Mouse (Mus musculus) cerebellum, postnatal 25 days (tissue): Measurements from ENCODE around the gene Hnrnpll.
"Not testable (repeated sequence)": the region's sequence is repeated elsewhere in the genome, so short reads cannot be mapped to it uniquely, and the experiment has no call there.

Experiments
- DNase-seq, 2 experiments: peaks; one replicate each; pipeline ENCODE4 v3.0.0; 2021; ENCODE audit warnings: mixed read lengths in 2 of 2

Gene Hnrnpll

DNA sequence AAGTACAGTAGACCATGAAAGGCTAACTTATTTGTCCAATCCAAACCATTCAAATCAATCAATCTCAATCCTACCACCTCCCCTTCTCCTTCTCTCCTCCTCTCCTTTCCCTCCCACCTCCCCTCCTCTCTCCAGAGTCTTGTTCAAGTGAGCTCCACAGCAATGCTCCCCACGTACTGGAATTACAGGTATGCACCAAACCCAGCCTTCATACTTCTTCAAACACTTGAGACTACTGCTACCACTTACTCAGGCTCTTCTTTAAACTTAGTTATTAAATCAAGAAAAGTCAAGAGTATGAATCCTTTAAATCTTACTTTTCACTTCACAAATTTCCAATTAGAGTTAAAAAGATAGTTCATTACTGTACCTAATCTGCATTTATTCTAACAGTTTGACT is 3.6 kb downstream of the Hnrnpll start:
- DNase-seq, result no peak

DNA sequence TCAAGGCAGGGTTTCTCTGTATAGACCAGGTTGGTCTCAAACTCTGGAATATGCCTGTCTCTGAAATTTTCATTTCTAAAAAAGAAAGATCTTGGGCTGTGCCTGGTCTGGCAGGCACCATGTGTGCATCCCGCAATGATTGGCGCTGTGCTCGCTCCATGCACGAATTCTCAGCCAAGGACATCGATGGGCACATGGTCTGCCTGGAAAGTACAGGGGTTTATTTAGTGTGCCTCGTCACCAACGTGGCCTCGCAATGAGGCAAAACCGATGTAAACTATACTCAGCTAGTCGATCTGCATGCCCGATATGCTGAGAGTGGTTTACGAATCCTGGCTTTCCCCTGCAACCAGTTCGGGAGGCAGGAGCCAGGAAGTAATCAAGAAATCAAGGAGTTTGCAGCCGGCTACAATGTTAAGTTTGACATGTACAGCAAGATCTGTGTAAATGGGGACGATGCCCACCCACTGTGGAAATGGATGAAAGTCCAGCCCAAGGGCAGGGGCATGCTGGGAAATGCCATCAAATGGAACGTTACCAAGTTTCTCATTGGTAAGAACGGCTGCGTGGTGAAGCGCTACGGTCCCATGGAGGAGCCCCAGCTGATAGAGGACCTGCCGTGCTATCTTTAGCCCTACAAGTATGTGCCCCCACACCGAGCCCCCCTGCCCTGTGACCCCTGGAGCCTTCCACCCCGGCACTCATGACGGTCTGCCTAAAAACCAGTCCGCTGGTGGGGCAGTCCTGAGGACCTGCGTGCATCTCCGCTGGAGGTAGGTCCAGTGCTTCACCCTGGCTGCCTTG is 8.0 kb downstream of the Hnrnpll start:
- peak; percentile 60 for DNase-seq

DNA sequence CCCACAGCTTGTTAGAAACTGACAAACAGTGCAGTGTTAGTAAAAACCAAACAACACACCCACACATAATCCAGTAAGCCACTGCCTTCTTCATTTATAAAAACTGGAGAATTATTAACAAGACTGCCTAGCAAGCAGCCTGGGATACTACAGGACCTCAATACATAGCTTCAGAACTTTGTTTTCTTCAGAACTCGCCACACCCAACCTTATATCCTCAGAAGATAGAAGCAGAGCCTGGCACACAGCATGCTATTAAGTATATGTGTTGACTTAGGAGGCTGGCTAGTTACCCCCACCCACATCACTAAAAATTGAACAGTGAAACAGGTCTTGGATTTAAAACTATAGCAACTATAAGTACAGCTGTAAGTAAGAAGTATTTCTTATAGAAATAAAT is 10.5 kb downstream of the Hnrnpll start:
- no peak for DNase-seq

DNA sequence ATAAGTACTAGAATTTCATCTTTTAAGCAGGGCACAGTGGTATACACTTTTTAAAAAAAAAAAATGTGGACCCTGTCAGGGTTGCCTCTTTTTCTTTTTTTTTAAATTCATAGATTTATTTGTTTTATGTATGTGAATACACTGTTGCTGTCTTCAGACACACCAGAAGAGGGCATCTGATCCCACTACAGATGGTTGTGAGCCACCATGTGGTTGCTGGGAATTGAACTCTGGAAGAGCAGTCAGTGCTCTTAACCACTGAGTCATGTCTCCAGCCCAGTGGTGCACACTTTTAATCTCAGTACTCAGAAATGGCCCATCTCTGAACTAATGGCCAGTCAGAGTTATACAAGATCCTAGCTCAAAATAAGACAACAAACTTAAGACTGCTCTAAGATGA is 12.8 kb downstream of the Hnrnpll start:
- DNase-seq, result not testable (repeated sequence)

GRCm38 (mm10) chr17:80048230-80048629 is 13.9 kb downstream of the Hnrnpll start:
- DNase-seq, result peak; percentile 49 to 73

DNA sequence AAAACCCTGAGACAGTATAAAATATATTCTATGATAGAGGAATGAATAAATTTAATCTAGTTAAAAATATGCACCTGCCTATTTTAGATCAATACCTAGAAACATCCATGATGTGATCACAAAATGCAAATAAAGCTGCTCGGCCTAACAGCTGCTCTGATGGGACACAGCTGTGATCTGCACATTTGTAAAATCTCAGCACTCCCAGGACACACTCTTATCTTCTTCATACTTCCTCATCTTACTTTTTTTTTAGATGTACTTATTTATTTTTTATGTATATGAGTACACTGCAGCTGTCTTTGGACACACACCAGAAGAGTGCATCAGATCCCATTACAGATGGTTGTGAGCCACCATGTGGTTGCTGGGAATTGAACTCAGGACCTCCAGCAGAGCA is 20.4 kb downstream of the Hnrnpll start:
- DNase-seq, result no peak

DNA sequence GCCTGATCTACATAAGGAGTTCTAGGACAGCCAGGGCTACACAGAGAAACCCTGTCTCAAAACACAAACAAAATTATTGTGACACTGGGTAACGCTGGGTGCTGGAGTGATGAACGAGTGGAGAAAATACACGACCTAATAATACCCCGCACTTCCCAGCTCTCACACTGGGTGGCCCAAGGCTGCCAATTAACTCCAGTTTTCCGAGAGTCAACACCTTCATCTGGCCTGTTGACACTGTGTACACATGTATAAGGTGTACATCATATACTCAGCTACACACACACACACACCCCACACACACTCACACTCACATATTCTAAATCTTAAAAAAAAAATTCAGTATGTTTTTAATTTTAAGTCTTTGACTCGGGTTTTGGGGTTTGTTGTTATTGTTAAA is 33.5 kb downstream of the Hnrnpll start:
- no peak for DNase-seq

GRCm38 (mm10) chr17:80026189-80026936 is 35.8 kb downstream of the Hnrnpll start:
- no peak for DNase-seq

GRCm38 (mm10) chr17:80022090-80022489 is 40.0 kb downstream of the Hnrnpll start:
- DNase-seq, result peak in 1 of 2 experiments; percentile 40

DNA sequence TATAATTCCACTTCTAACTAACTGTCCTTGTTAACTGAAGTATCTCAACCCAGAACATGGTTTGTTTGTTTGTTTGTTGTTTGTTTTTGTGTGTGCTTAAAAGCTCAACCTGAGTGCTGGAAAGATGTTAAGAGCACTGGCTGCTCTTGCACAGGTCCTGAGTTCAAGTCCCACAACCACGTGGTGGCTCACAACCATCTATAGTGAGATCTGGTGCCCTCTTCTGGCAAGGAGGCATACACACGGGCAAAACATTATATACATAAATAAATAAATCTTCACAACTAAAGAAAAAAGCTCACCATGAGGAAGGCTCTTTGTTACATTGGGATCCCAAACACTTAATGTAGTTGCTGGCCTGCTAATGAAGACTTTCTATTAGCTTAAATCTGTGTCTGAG is 41.6 kb downstream of the Hnrnpll start:
- DNase-seq, result no peak

GRCm38 (mm10) chr17:80018976-80019541 is 43.1 kb downstream of the Hnrnpll start:
- DNase-seq, result peak in 1 of 2 experiments; percentile 36

DNA sequence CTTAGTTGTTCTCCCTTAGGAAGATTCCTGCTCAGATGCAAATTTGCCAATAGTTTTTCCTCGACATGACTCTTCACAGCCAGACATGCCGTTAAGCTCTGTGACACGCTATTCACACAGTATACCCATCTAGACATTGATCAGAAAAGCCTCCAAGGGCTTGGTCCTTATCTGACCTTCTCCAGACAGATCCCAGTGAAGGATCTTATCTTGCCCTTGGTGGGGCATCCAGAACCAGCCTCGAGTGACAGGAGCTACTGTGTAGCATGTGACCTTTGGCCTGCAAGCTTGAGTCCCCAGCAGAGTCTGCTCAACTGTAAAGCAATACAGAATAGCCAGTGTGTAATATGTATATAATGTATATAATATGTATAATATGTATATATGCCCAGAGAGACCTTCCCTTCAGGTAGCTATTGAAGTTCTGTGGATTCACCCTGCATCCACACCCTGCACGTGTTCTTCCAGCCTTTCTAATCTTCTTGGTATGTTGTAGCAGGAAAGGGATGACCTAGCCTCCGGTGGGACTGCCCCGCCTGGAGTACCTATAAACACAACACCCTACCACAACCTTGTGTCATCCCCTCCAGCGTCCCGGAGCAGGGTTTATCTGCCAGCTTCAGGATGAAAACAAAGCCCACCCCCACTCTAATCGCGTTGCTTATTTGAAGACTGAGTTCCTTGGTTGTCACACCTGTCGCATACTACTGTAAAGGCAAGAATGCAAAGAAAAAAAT is 43.7 kb downstream of the Hnrnpll start:
- no peak for DNase-seq

- peak; percentile 54 to 77 for DNase-seq
These were observed 44.7 kb downstream of the Hnrnpll start for GRCm38 (mm10) chr17:80017389-80017788.

DNA sequence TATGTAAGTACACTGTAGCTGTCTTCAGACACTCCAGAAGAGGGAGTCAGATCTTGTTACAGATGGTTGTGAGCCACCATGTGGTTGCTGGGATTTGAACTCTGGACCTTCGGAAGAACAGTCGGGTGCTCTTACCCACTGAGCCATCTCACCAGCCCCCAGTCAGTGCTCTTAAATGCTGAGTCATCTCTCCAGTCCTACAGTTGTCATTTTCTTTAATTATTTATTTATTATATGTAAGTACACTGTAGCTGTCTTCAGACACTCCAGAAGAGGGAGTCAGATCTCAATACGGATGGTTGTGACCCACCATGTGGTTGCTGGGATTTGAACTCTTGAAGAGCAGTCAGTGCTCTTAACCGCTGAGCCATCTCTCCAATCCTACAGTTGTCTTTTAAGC is 45.7 kb downstream of the Hnrnpll start:
- DNase-seq, result not testable (repeated sequence)

DNA sequence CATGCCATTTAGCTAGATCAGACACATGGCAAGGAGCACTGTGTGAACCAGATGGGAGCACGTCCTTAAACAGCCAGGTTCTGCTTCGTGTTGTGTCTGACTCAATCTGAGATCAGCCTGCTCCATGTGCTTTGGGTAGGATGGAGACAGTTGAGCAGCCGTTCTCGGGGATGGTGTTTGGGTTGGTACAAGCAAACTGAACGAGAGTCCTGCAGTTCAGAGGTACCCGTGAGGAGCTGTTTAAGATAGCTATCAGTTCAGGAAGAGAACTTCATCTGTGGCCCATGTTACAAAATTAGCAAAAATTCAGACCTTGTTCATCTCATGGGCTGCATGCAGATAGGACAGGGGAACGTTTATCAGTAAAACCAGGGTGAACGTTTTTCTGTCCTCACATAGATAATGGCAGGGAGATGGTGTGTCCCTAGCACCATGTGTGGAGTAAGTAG is 47.7 kb downstream of the Hnrnpll start:
- DNase-seq, result no peak

DNA sequence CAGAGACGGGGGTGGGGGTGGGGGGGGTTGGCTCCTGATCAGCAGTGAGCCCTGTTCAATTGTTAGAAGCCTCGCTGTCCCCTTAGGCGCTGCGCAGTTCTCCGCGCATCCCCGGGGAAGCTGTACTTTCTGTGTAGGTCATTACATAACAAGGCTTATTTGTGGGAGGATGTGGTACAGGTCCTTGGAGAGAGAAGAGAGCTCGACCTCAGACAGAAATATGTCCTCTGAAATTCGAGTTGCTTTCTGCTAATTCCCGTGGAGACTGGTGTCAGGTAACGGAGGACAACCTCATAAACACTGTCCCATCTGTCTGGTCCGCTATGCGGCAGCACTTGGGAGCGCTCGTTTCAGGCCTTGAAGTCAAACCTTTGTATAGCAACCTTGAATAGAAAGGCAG is 52.2 kb downstream of the Hnrnpll start:
- DNase-seq, result no peak

DNA sequence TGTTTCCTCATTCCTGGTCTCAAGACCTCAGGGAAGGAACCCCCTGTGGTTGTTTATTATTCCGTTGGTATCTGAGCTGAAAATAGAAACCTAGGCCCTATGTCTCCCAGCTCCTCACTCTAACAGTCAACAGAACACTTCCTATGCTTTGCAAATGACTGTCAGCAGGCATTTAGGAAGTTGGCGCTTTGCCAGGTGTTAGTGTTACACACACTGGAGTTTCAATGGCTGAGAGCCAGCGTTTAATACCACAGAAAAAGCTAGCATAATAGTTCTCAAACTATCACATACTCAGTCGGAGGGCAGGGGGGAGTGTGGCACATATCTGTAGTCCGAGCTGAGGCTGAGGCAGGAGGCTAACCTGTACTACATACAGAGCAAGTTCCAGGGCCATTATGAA is 53.3 kb downstream of the Hnrnpll start:
- peak; percentile 32 to 62 for DNase-seq

DNA sequence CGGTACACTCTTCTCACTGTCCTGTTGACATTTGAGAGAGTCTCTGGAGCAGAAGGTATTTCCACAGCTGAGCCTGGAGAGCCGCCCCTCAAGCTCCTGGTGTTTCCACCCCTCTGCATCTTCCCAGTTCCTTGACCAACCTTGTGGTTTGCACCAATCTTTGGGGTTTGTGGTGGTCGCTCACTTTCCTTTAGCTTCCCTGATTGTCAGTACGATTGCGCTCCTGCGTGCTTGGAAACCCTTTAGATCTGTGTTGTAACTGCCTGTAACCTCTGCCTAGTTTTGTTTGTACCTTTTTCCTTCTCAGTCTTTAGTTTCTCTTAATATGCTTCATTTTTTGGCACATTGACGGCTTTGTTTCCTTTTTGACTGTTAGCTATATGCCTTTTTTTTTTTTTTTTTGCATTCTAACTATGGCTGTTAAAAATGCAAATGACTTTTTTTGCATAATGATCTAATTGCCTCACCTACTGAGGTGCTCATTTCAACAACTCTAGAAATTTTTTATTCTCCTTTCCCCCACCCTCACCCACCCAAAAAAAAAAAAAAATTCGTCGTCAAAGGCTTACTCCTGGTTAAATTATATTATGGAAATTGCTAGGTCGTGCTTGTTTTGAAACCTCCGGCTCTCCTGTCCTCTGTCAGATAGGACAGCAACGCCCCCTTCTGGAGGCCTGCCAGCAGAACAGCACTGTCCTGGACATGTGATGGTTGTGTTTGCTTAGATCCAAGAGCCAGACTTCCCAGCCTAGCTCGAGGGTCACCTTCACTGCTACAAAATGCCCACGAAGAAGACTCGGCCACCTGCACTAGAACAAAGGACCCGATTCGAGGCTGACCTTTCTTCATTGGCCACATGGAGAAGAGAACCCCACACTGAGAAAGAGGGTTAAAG is 57.5 kb downstream of the Hnrnpll start:
- DNase-seq, result peak; percentile 64 to 85

- DNase-seq, result not testable (repeated sequence)
These were observed 58.3 kb downstream of the Hnrnpll start for GRCm38 (mm10) chr17:80003851-80004250.

DNA sequence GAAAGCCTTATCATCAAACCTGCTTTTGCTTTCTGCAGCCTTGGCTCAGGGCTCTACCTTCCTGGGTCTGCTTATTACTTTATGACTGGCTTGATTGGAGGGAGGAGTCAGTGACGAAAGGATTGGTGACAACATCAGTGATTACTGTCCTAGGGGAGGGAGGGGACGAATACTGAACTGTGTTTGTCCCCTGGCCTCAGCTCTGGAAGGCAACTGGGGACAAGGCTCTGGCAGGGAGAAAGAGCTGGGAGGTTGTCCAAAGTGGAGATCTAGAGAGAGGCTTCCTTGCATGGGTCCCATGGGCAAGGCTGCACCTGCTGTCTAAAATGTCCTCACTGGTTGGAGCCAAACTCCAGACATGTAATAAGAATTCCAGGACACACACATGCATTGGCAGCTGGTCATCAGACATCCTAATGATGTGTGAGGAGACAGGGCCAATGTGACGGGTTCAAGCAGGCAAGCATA is 59.7 kb downstream of the Hnrnpll start:
- DNase-seq, result no peak

DNA sequence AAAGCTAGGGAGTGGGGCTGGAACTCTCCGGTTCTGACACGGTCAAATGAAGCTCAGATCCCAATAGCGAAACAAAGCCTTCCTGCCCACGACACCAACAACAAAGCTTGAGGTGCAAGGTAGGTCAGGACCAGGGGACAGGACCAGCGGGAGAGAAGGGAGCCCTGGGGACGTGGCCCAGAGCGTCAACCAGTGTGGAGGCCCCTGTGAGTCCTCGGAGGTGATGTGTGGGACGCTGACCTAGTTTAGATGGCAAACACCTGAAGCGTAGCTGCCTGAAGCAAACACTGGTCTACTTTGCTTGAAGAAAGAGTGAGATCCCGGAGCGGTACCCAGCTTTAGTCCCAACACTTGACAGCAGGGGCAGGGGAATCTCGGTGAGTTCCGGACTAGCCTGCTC is 62.5 kb downstream of the Hnrnpll start:
- DNase-seq, result no peak

DNA sequence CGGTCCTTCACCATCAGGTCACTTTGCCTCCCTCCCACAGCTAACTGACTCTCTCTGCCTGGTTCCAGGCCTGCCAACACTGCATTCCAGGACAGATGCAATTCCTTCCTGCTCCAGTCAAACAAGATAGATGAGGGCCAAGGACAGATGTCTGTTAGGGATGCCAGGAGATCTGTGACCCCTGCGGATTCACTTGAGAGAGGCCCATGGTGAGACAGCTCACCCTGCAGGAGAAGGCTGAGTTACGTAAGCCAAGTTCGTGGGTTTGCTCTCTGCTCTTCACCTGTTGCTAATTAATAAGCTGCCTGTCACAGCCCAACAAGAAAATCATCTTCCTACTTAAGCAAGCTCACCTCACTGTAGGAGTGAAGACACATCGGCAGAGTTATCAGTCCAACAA is 63.1 kb downstream of the Hnrnpll start:
- no peak for DNase-seq
